Mouse (Mus musculus): Measurements from ENCODE around the gene Trim38.

The Trim38 gene

GRCm38 (mm10) chr13:23761871-23762821 lies 7.6 kb upstream of the Trim38 start, which contains the start of gene Hist1h3a:
Gene Hist1h3a, minus strand, starts transcription at chr13:23762386.
- peak; percentile 80 for DNase-seq

GRCm38 (mm10) chr13:23763242-23763585 lies 6.5 kb upstream of the Trim38 start:
- DNase-seq: no peak

- DNase-seq: peak; percentile 86
Measured at GRCm38 (mm10) chr13:23763586-23764323, 6.0 kb upstream of the Trim38 start, which contains the start of gene Hist1h1a. Gene Hist1h1a, plus strand, starts transcription at chr13:23763666.

GRCm38 (mm10) chr13:23764324-23765171 lies 5.2 kb upstream of the Trim38 start:
- DNase-seq: no peak

DNA sequence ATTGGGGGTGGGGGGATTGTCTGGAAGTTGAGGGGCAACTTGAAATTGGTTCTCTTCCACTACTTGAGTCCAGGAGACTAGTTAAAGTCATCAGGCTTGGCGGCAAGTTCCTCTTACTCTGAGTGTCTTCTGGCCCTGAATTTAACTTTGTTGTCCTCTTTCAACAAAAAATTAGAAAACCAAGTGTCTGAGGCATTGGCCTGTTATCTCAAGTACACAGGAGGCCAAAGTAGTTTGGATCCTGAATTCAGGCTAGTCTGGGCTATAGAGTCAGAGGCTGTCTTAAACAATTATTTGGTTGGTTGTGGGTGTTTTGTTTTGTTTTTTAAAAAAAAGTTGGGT lies 4.6 kb upstream of the Trim38 start:
- no peak for DNase-seq

DNA sequence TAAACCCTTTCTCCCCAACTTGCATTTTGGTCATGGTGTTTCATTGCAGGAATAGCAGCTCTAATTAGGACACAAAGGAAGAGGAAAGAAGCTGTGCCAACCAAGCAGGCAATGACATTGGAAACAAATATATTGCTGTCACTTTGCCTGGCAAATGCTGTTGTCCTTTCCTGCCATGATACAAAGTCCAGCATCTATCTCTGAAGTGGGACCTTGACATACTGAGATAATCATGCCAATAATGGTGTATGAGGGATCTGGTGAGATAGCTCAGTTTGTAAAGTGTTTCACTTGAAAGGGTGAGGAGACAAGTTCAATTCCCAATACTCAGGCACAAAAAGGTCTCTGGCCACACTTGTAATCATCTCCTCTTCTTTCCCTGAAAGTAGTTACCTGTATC lies 2.9 kb upstream of the Trim38 start:
- no peak for DNase-seq

GRCm38 (mm10) chr13:23768834-23769397 lies 797 bp upstream of the Trim38 start:
- no peak for DNase-seq

DNA sequence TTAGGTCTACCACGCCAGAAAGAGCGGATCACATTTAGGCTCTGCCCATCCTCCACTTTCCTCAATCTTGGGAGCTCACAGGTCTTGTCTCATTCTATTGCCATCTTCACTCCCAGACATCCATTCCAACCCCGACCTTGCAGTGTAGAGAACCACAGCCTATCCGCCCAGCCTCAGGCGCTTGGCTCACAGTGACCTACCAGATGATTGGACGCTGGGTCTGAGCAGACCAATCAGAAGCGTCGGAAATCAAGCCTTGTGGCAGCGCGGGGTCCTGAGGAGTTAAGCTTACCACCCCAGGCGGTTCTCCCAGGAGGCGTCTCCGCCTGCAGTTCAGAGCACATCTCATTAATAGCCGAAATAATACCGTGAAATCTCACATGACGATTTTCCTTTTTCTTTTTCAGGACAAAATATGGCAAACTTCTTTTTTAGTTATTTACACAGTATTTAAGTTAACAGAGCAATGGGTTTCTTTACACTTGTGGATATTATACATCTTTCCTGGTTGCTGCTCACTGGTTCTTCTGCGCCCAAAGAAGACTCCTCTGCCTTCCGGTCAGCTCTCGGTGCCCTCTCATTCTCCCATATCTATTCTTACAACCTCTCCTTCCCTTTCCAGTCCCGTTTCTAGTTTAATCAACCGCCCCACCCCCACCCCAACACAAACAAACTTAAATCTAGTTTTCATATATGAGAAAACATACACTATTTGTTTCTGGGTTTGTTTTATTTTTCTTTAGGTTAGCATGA lies 3.0 kb downstream of the Trim38 start:
- no peak for DNase-seq

GRCm38 (mm10) chr13:23778339-23778738 lies 8.6 kb downstream of the Trim38 start:
- DNase-seq: no peak

DNA sequence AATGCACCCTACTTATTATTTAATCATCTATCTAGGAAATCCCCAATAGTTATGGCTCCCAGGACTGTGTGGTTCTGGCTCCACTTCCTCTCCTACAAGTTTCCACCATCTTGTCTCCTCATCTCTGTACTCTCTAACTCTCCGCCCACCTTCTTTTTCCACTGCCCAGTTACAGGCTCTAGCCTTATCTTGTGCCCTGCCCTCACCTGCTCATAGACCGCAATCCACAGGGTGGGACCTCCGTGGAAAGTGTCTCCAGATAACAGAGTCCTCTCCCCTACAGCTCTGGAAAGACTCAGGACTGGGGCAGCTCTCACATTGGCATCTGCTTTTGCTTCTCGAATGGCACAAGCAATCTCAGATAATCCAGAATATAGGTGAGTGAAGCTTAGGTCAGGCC lies 9.3 kb downstream of the Trim38 start:
- no peak for DNase-seq

GRCm38 (mm10) chr13:23792520-23792919 lies 22.8 kb downstream of the Trim38 start:
- DNase-seq: peak; percentile 57

DNA sequence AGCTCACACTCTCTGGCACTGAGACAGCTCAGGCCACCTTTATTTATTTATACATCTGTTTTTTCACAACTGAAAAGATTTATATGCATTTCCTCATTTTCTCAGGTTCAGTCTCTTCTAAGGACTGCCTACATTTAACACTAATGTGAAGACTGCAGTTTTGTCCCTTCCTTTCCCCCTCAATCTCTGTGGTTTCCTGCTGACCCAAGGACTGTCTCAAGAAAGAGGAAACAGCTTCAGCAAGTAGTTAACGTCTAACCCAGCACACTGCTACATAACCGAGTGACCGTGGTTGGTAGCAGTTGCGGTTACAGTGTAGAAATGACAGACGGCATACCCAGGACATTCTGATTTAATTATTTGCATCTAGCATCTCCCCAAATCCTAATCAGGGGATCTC lies 29.7 kb downstream of the Trim38 start:
- DNase-seq: no peak

- DNase-seq: no peak
Measured at GRCm38 (mm10) chr13:23804532-23804931, 34.8 kb downstream of the Trim38 start.

DNA sequence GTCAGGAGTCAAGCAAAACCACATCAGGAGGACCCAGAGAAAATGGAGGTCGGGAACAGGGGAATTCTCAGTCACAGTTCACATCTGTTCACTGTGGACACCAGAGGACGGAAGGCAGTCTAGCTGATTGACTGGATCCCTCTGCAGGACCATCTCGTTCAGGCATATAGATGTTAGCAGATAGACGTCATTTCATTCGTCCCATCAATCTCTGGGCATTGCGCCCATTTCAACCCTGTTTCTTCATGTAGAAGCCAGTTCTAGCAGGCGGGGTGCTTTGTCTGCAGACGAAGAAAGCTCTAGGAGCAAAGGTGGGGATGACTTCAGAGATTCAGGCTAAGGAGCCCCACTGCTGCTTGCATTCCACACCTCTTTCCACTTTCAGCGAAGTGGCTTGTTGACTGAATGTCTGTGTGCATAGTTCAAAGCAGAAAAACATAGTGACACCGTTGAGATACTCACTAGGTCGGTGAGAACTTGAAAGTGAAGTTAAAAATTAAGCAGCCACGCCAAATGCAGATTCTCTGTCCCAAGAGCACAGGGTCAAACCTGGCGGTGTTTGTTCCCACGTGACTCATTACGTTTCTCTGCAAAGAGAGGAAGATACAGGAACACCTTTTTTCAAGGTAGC lies 36.8 kb downstream of the Trim38 start, which contains the start of gene Slc17a2:
TSS of gene Slc17a2 (plus strand) at position 572 of the 631 bp plus-strand sequence.
- DNase-seq: peak; percentile 39

DNA sequence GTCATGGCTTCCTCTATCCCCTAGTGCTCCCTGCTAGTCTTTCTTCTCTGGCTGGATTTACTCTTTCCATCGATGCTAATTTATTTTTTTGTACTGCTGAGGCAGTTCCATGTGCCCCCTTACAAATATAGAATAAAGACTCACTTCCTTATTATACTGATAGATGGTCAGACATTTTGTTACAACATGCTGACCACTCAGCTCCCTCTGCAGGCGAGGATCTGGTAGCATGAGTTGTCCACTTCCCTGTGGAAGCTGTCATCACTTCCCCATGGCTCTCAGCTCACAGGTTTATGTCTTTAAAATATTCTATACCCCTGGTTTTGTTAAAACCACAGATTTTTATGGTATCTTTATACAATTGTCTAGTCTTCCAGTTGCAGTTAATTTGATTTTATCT lies 46.4 kb downstream of the Trim38 start:
- no peak for DNase-seq

DNA sequence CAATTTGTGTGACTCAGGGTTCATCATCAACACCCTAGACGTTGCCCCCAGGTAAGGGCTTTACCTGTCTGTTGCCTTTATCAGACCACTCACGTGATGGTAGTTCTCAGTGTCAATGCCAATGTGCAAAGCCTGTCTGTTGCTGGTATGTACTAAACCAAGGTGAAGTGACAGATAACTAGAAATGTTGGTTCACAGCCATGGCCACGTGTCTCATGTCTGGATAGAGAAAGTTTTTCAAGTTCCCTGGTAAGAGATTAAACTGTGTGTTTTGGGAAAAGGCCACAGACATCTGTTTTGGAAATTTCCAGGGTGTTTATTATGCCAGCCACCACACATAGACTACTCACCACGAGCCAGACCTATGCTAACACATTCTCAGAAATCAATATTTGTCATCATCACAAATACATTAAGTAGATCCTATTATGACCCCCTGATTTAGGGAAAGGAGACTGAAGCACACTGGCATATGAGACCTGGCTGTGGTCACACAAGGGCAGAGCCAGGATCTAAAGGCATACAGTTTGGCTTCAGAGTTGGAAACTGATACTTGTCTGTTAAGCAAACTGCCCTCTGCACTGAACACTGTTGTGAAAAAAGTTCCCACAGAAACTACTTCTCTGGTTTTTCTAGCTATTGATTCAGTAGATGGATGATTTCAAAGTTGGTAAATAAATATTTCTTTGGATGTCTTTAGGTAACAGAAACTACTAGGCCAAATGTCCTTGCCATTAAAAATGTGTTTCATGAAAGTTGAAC lies 50.6 kb downstream of the Trim38 start:
- no peak for DNase-seq

DNA sequence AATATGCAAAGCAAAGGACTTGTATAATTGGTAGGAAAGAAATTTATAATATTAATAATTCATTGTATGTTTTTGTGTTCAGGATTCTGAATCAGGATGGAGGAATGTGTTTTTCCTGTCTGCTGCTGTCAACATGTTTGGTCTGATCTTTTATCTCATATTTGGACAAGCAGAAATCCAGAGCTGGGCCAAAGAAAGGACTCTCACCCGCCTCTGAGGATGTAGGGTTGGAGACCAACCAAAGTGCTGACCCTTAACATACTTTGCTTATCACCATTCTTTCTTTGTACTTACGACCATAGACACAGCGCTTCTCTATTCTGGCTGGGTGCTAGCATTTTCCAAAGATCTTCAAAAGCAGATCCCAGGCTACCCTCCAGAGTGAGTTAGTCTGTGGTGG lies 52.5 kb downstream of the Trim38 start:
- DNase-seq: no peak

- no peak for DNase-seq
Measured at GRCm38 (mm10) chr13:23826606-23827005, 56.9 kb downstream of the Trim38 start.

DNA sequence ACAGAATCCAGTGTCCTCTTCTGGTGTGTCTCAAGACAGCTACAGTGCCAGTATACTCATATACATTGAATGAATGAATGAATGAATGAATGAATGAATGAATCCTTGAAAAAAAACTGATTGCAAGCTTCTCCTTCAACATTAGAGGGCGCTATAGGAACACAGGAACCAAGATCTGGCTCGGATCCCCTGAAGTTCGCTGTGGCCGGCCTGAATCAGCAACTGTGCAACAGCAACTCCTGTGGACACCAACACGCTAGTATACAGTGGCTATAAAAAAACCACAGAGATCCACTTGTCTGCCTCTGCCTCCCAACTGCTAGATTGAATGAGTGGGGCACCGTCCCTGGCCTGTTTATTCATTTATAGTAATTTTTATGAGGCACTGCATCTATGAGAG lies 63.3 kb downstream of the Trim38 start:
- peak; percentile 72 for DNase-seq

DNA sequence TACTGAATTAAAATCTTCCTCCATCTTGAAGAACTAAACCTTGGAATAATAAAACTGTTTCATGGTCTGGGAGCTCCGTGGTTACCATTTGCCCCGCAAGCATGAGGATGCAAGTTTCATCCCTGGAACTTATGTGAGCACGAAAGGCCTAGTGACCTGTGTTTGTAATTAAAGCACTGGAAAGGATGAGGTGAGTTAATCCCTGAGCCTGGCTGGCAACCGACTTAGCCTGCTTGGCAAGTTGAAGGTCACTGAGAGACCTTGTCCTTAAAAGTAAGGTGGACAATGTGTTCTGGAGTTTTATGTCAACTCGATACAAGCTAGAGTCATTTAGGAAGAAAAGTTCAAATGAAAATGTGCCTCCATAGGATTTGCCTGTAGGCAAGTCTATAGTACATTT lies 65.1 kb downstream of the Trim38 start:
- peak; percentile 79 for DNase-seq

DNA sequence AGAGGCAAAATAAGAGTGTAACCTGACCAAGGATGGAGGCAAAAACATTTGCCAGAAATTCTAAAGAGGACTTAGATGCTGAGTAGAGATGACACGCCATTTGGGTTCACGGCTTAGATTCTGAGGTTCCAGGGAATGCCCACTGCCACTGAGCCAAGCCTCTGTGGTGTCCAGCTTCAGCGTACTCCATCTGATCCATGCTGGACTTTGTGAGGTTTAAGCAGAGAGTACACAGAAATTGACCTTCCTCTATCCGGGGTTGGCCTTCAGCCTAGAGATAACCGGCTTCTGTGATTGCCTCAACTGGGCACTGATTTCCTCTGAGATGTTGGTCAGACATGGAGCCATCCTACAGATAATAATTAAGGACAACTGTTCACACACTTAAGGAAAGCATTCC lies 66.9 kb downstream of the Trim38 start:
- peak; percentile 60 for DNase-seq

All from kidney, adult 9 months (tissue).